Mouse (Mus musculus) ES-E14 (cell line): ENCODE measurements around the gene Fam171b.

Experiments used
- CHD2 ChIP-seq: IDR thresholded peaks from 2 replicates; pipeline ENCODE4 v1.6.1; 2014; ENCODE audit warnings: mild to moderate bottlenecking, low read depth, low read length, inconsistent platforms
- ZNF384 ChIP-seq: IDR thresholded peaks from 2 replicates; pipeline ENCODE4 v1.6.1; 2012; ENCODE audit warnings: low read depth, low read length, inconsistent platforms

DNA sequence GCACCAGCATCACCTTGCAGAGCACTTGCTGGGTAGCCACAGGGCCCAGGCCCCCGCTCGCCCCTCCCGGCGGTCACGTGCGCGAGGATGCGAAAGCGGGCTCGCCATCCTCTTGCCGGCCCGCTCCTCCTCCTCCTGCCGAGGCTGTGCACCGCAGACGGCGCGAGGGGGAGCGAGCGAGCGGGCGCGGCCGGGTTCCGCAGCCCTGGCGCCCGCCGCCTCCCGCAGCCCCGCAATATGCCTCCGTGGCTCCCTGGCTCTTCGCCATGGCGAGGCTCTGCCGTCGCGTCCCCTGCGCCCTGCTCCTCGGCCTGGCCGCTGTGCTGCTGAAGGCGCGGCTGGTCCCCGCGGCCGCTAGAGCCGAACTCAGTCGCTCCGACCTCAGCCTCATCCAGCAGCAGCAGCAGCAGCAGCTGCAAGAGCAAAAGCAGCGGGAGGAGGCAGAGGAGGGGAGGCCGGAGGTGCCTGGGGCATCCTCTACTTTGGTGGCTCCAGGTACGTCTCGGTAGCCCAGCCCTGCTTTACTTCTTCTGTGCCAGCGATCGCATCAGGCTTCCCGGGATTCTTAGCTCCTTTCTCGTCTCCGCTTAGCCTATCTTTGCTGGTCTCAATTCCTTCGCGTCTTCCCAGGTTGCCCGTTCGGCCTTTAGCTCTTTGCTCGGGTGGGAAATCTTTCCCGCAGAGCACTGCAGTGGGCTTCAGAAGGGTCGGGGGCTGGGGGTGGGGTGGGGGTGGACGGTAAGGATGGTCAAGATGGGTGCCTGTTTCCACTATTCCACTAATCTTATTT is at the start of gene Fam171b:
- TF ChIP-seq ZNF384 (no peak), CHD2 (no peak)
